Mouse (Mus musculus) cortical plate, adult 2 months (tissue): Measurements from ENCODE around the gene Gal3st2.

ENCODE experiments used
- CTCF ChIP-seq: fragments of 200-500 bp; IDR thresholded peaks from 2 replicates; pipeline ENCODE4 v1.5.1; 2011; ENCODE audit warnings: mild to moderate bottlenecking, control low read depth, low read length; ENCODE audit not compliant: insufficient read depth; ENCODE audit errors: extremely low read depth
- POLR2A ChIP-seq: fragments of 200-500 bp; IDR thresholded peaks from 2 replicates; pipeline ENCODE4 v1.6.1; 2011; ENCODE audit warnings: mild to moderate bottlenecking, low read length, control low read depth; ENCODE audit not compliant: insufficient read depth; ENCODE audit errors: extremely low read depth

- TF ChIP-seq POLR2A (no peak), CTCF (no peak)
Measured at GRCm38 (mm10) chr1:93837335-93837734, 23.8 kb upstream of the Gal3st2 start.
